Mouse (Mus musculus) cerebellum, adult 2 months (tissue): Measurements from ENCODE around the gene Mrpl49.

ENCODE experiments used
- CTCF ChIP-seq: fragments of 200-500 bp; IDR thresholded peaks from 2 replicates; pipeline ENCODE4 v1.5.1; 2011; ENCODE audit warnings: low read depth, mild to moderate bottlenecking, control low read depth, low read length, moderate library complexity, borderline replicate concordance; ENCODE audit not compliant: insufficient read depth
- POLR2A ChIP-seq: fragments of 200-500 bp; IDR thresholded peaks from 2 replicates; pipeline ENCODE4 v1.6.1; 2011; ENCODE audit warnings: low read length, control low read depth, borderline replicate concordance; ENCODE audit not compliant: insufficient read depth

- TF ChIP-seq POLR2A (no peak), CTCF (peak; percentile 27; the same call in 1 of the 2 replicates)
Observed at GRCm38 (mm10) chr19:6016532-6016931, 41.1 kb downstream of the Mrpl49 start.
